Mouse (Mus musculus) lung, embryonic 14.5 days (tissue): ENCODE measurements around the gene D17Wsu92e. TPM values are rescaled to one million over a fixed set of nuclear protein-coding genes. Genes with fewer than 3 reads are reported as not detected.
A peak's percentile ranks its signal among the peaks of the same experiment; 100 is the strongest.

Experiments used
- ATAC-seq: fragments of 200-750 bp; cut with Nextera tagmentation; 2 replicates; pipeline ENCODE4 v1.8.0; 2017; ENCODE audit warnings: mild to moderate bottlenecking, moderate TSS enrichment, moderate library complexity; ENCODE audit not compliant: insufficient read depth
- DNase-seq: peaks from one replicate; pipeline ENCODE4 v3.0.0-alpha.2; 2015
- H3K27ac ChIP-seq: fragments of 300-500 bp; sonication (generic); 2 replicates; pipeline ENCODE4 v1.5.1; 2014; ENCODE audit warnings: low read depth, mild to moderate bottlenecking, moderate library complexity
- H3K27me3 ChIP-seq: fragments of 300-500 bp; sonication (generic); 2 replicates; pipeline ENCODE4 v1.6.1; 2014; ENCODE audit warnings: low read length, control low read depth; ENCODE audit not compliant: insufficient read depth
- H3K36me3 ChIP-seq: fragments of 300-500 bp; sonication (generic); 2 replicates; pipeline ENCODE4 v1.6.1; 2014; ENCODE audit warnings: control low read depth; ENCODE audit not compliant: insufficient read depth
- H3K4me1 ChIP-seq: fragments of 300-500 bp; sonication (generic); 2 replicates; pipeline ENCODE4 v1.6.1; 2014; ENCODE audit warnings: antibody characterized with exemption, control low read depth; ENCODE audit not compliant: insufficient read depth
- H3K4me2 ChIP-seq: fragments of 300-500 bp; sonication (generic); 2 replicates; pipeline ENCODE4 v1.6.1; 2014; ENCODE audit warnings: mild to moderate bottlenecking
- H3K4me3 ChIP-seq: fragments of 300-500 bp; sonication (generic); 2 replicates; pipeline ENCODE4 v1.5.1; 2014; ENCODE audit warnings: low read depth, low read length
- H3K9ac ChIP-seq: fragments of 300-500 bp; sonication (generic); 2 replicates; pipeline ENCODE4 v1.6.1; 2014
- H3K9me3 ChIP-seq: fragments of 300-500 bp; sonication (generic); 2 replicates; pipeline ENCODE4 v1.6.1; 2016; ENCODE audit warnings: low read depth, low read length, control low read depth
- CTCF ChIP-seq: IDR thresholded peaks from 2 replicates; pipeline ENCODE4 v1.5.1; 2016; ENCODE audit warnings: antibody characterized with exemption, low read depth
- WGBS: fragments of 180-500 bp; shearing (Covaris S2); extraction: QIAGEN DNeasy Blood & Tissue Kit; methylation state at CpG from one replicate; pipeline ENCODE4 v1.1.7; 2014; 5-methylcytosine and 5-hydroxymethylcytosine counted together
- polyA plus RNA-seq: library from polyadenylated mRNA; unstranded; fragments of >200 nt; fragmentation: Nextera tagmentation; extraction: Ambion mirVana; gene quantifications from 2 replicates; pipeline ENCODE4 v1.2.1, GENCODE M21; 2014

Gene D17Wsu92e
- polyA plus RNA-seq, 1 experiment from 2014 or later: 20.3 TPM

DNA sequence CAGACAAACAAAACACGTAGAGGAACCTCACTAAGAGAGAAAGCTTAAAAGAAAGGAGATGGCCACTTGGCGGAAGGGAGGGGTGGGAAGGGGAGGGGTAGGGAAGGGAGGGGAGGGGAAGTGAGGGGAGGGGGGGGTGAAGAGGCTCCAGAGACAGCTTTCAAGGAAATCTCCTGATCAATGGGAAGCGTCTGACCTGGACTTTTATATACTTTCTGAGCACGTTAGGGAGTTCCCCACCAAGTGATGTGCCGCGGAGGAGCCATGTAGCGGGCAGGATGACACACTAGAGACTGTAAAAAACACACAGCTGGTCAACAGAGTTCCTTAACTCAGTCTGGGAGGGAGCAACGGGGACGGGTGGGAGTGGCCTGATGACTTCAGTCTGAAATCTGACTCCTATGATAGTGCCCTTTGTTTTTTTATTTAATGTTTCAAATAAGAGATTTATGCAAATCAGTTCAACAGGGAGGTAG, 6.5 kb upstream of the D17Wsu92e start:
- H3K4me2 ChIP-seq: peak overlapping the region; percentile 68
- H3K27me3 ChIP-seq: no peaks in the 10 kb centered on the region
- H3K4me1 ChIP-seq: no peaks in the 10 kb centered on the region
- no peaks in the 10 kb centered on the region for H3K9me3 ChIP-seq
- peak; percentile 77 for ATAC-seq
- WGBS: under 1% methylated on average over 9 of the region's 9 CpGs
- no peaks in the 10 kb centered on the region for H3K36me3 ChIP-seq
- H3K27ac ChIP-seq: peak overlapping the region; percentile 82
- peak overlapping the region; percentile 36 for H3K4me3 ChIP-seq
- TF ChIP-seq CTCF: no peak
- peak overlapping the region; percentile 47 for H3K9ac ChIP-seq
- peak; percentile 80 for DNase-seq

DNA sequence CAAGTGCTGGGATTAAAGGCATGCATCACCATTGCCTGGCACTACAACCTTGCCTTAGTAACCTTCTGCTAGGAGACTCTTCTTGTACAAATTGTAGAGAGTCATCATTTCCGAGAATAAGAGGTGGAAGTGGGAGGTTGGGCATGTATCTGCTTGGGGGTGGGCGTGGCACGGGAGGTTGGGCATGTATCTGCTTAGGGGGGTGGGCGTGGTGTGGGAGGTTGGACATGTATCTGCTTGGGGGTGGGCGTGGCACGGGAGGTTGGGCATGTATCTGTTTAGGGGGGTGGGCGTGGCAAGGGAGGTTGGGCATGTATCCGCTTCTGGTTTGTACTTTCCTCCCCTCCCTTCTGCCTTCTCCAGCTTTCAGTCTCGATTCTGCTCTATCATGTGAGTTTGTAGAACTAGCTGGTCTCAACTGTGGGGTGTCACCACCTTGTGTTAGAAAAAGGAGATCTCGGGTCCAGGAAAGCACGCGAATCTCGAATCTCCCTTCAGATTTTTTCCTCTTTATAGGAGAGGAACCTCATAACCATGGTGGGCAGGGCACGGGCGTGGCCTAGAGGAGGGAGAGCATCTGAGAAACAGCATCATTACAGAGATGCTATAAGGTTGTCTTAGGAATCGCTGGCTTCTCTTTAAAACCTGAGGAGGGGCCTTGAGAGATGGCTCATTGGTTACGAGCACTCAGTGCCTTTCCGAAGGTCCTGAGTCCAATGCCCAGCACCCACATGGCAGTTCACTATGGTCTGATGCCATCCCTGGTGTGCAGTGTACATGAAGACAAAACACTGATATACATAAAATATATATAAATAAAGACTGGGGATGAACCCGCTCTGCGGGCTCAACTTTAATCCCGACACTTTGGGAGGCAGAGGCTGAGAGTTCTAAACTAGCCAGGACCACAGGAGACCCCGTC, 5.8 kb upstream of the D17Wsu92e start:
- no peaks in the 10 kb centered on the region for H3K27me3 ChIP-seq
- no peaks in the 10 kb centered on the region for H3K9me3 ChIP-seq
- 4% methylated on average over 22 of the region's 22 CpGs for WGBS
- peak overlapping the region; percentile 47 for H3K9ac ChIP-seq
- 0 out of 2 replicates have a peak, but pooled peaks have one; percentile 7 for TF ChIP-seq CTCF
- no peaks in the 10 kb centered on the region for H3K36me3 ChIP-seq
- H3K27ac ChIP-seq: peak overlapping the region; percentile 82
- DNase-seq (peak; percentile 85), ATAC-seq (peak; percentile 70)
- H3K4me1 ChIP-seq: peaks cover 2% of the 10 kb centered on the region; the same call in 1 of the 2 replicates
- H3K4me2 ChIP-seq: peak overlapping the region; percentile 68
- H3K4me3 ChIP-seq: peak overlapping the region; percentile 36

DNA sequence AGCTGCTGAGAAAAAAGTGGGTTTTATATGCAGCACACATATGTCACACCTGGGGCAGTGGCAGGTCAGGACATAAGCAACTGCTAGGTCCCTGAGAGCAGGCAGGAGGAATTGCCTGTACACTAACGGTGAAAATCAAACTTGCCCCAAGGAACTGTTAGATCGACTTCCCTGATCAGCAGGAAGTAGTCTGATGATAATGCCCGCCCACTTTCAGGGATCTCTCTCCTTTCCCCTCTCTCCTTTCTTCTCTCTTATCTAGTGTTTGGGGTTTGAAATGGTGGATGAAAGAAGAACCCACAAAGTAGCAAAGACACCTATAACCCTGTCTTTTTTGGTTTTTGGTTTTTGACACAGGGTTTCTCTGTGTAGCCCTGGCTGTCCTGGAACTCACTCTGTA, 5.1 kb upstream of the D17Wsu92e start:
- no peaks in the 10 kb centered on the region for H3K9me3 ChIP-seq
- H3K4me1 ChIP-seq: peaks cover 3% of the 10 kb centered on the region; the same call in 1 of the 2 replicates
- H3K4me3 ChIP-seq: peak overlapping the region; percentile 36; the same call in 1 of the 2 replicates
- WGBS: 24% methylated on average over 3 of the region's 3 CpGs
- H3K27ac ChIP-seq: 0 out of 2 replicates have a peak overlapping the region, but pooled peaks have one; percentile 8
- no peak for TF ChIP-seq CTCF
- no peak for DNase-seq
- no peak overlapping the region for H3K9ac ChIP-seq
- peak overlapping the region; percentile 68 for H3K4me2 ChIP-seq
- no peaks in the 10 kb centered on the region for H3K27me3 ChIP-seq
- ATAC-seq: no peak
- no peaks in the 10 kb centered on the region for H3K36me3 ChIP-seq

DNA sequence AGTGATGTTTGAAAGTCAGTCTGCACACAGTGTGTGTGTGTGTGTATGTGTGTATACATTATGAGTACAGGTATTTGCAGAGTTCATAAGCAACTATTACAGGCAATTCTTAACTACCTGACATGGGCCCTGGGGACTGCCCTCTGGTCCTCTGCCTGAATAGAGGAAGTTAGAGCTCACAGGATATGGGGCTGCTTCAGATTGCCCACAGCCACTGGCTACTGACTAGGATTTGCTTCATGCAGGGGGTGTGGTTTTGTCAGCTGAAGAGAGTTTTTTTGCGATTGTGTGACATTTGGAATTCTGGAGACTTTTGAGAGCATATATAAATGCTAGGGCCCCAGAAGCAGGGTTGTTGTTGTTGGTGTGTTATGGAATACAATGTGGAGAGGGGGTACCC, 4.5 kb upstream of the D17Wsu92e start:
- ATAC-seq: no peak
- Histone ChIP-seq H3K9ac (no peak overlapping the region), H3K4me1 (peaks cover 3% of the 10 kb centered on the region; the same call in 1 of the 2 replicates), H3K27me3 (no peaks in the 10 kb centered on the region), H3K27ac (no peak overlapping the region), H3K4me3 (no peak overlapping the region), H3K4me2 (no peak overlapping the region), H3K9me3 (no peaks in the 10 kb centered on the region), H3K36me3 (no peaks in the 10 kb centered on the region)
- no peak for DNase-seq
- WGBS: 45% methylated on average over 1 of the region's 1 CpGs
- TF ChIP-seq CTCF: no peak

DNA sequence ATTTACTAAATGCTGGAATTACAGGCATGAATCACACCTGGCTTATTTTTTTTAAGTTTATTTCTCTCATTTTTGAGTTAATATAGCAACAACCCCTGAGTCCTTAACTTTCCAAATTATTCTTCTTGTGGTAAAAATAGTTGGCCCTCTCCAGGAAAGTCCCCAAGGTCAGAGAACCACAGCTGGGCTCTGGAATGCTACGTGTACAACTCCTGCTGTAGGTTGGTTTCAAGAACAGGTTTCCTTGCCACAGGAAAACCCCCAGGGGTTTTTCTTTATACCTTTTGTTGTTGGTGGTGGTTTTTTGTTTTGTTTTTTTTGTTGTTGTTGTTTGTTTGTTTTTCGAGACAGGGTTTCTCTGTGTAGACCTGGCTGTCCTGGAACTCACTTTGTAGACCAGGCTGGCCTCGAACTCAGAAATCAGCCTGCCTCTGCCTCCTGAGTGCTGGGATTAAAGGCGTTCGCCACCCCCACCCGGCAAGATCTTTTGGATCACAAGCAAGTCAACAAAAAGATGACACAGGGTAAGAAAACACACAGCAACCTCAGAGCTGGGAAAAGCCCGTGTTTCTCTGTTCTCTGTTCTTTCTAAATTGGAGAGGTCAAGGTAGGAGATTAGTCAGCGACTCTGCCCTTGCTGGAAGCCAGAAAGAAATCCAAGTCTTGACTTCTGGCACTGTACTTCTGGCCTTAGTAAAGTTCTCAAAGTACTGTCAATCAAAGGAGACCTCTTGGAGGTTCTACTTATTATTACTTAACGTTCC, 2.9 kb upstream of the D17Wsu92e start:
- ATAC-seq (no peak), DNase-seq (no peak)
- peaks cover 11% of the 10 kb centered on the region for H3K4me1 ChIP-seq
- WGBS: 72% methylated on average over 9 of the region's 9 CpGs
- no peak overlapping the region for H3K27ac ChIP-seq
- H3K27me3 ChIP-seq: no peaks in the 10 kb centered on the region
- H3K4me2 ChIP-seq: no peak overlapping the region
- H3K9me3 ChIP-seq: no peaks in the 10 kb centered on the region
- no peak overlapping the region for H3K4me3 ChIP-seq
- no peak for TF ChIP-seq CTCF
- H3K36me3 ChIP-seq: no peaks in the 10 kb centered on the region
- no peak overlapping the region for H3K9ac ChIP-seq

DNA sequence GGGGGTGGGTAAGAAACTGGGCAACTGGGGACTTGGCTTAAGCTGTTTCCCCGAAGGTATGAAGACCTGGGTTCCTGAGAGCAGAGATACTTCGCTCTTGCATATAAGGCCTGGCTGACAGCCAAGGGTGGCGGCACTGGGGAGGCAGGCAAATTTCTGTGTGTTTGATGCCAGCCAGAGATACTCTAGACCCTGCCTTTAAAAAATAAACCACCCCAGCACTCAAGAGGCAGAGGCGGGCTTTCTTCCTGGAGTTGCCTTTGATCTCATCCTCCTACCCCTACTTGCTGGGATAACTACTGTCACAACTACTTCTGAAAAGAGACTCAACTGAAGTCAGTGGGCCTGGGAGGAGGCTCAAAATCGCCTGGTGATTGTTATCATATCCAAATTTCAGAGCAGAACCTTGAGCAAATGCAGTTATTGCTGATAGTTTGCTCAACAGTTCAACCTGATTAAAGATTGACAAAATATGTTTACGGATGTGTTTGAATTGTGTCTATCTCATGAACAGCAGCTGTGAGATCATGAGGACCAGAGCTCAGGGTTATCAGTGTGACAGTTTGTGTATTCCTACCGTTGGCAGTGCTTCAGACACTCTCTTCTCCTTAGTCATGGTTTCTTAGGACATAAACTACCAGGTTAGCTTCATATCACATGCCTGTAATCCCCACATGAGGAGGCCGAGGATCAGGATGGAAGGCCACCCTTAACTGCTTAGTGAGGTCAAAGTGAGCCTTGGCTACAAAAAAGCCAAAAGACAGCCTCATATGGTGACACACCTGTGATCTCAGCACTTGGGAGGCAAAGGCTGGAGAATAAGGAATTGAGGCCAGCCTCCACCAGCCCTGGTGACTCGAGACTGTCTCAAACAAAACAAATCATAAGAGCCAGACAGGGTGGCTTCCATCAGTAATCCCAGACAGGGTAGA, 1.2 kb upstream of the D17Wsu92e start:
- Histone ChIP-seq H3K4me2 (peak overlapping the region; percentile 63), H3K4me3 (peak overlapping the region; percentile 93), H3K9me3 (no peaks in the 10 kb centered on the region), H3K4me1 (peaks cover 11% of the 10 kb centered on the region), H3K9ac (peak overlapping the region; percentile 60; the same call in 1 of the 2 replicates), H3K27me3 (no peaks in the 10 kb centered on the region), H3K27ac (peak overlapping the region; percentile 80), H3K36me3 (no peaks in the 10 kb centered on the region)
- no peak for TF ChIP-seq CTCF
- DNase-seq (no peak), ATAC-seq (no peak)
- WGBS: 49% methylated on average over 9 of the region's 9 CpGs
